Mouse (Mus musculus) heart, adult 2 months (tissue): ENCODE results near the gene Insl6. TPM values are rescaled to one million over a fixed set of nuclear protein-coding genes. Genes with fewer than 3 reads are reported as not detected.

Experiments
- DNase-seq, 2 experiments: peaks; one replicate each; pipeline ENCODE4 v3.0.0; 2021
- H3K27ac ChIP-seq: fragments of 200-600 bp; 2 replicates; pipeline ENCODE4 v1.8.1; 2022
- H3K27me3 ChIP-seq: fragments of 200-500 bp; 2 replicates; pipeline ENCODE4 v1.6.1; 2012; ENCODE audit warnings: mild to moderate bottlenecking, low read length, inconsistent platforms, mixed read lengths; ENCODE audit not compliant: control insufficient read depth, insufficient read depth
- H3K36me3 ChIP-seq: fragments of 200-500 bp; 2 replicates; pipeline ENCODE4 v1.6.1; 2012; ENCODE audit warnings: low read length, inconsistent platforms; ENCODE audit not compliant: control insufficient read depth, insufficient read depth
- H3K4me1 ChIP-seq: fragments of 200-500 bp; 2 replicates; pipeline ENCODE4 v1.6.1; 2011; ENCODE audit warnings: low read length; ENCODE audit not compliant: control insufficient read depth, insufficient read depth
- H3K4me3 ChIP-seq: fragments of 200-600 bp; 2 replicates; pipeline ENCODE4 v1.8.1; 2022
- H3K79me2 ChIP-seq: fragments of 200-500 bp; replicated peaks from 2 replicates; pipeline ENCODE4 v1.6.1; 2012; ENCODE audit warnings: mild to moderate bottlenecking, inconsistent platforms, low read length, moderate library complexity, mixed read lengths; ENCODE audit not compliant: control insufficient read depth, insufficient read depth
- H3K9ac ChIP-seq: fragments of 200-500 bp; 2 replicates; pipeline ENCODE4 v1.6.1; 2012; ENCODE audit warnings: low read depth, mild to moderate bottlenecking, control low read depth, inconsistent platforms, low read length, mixed read lengths
- CTCF ChIP-seq: fragments of 200-600 bp; IDR thresholded peaks from 2 replicates; pipeline ENCODE4 v1.8.1; 2022; ENCODE audit warnings: antibody characterized with exemption, mild to moderate bottlenecking, moderate library complexity
- EP300 ChIP-seq: fragments of 200-500 bp; IDR thresholded peaks from 2 replicates; pipeline ENCODE4 v1.6.1; 2011; ENCODE audit warnings: low read depth, low read length, control low read depth; ENCODE audit not compliant: insufficient read depth
- POLR2A ChIP-seq: fragments of 200-500 bp; IDR thresholded peaks from 2 replicates; pipeline ENCODE4 v1.6.1; 2011; ENCODE audit warnings: mild to moderate bottlenecking, low read depth, low read length, control low read depth; ENCODE audit not compliant: insufficient read depth
- WGBS: fragments of 180-500 bp; shearing (Covaris S2); methylation state at CpG from one replicate; pipeline ENCODE4 v1.1.7; 2018; 5-methylcytosine and 5-hydroxymethylcytosine counted together
- intact Hi-C: fragments of 180-260 bp; cut with DNase I; formaldehyde crosslinking; loops from one replicate; pipeline ENCODE4 v1.15.1; 2025
- polyA plus RNA-seq: library from polyadenylated mRNA; depleted of rRNA; stranded (reverse); fragments of >200 nt; gene quantifications from 2 replicates; pipeline ENCODE4 v1.2.3, GENCODE M21; 2012
- total RNA-seq, 2 experiments: library from RNA; stranded (reverse); gene quantifications; 2 replicates each; pipeline ENCODE4 v1.2.3; 2021

Insl6 gene
- total and polyA plus RNA-seq, 3 experiments = 0.39 to 0.73 TPM; not detected in 1

GRCm38 (mm10) chr19:29350991-29351390 lies 25.8 kb upstream of the Insl6 start:
- TF ChIP-seq CTCF = no peak
- TF ChIP-seq EP300 = no peak
- no peak for TF ChIP-seq POLR2A
- DNase-seq = no peak
- Histone ChIP-seq H3K4me1 (no peaks in the 10 kb centered on the region; the same call in 1 of the 2 replicates), H3K27ac (no peak overlapping the region), H3K79me2 (no peaks in the 10 kb centered on the region), H3K4me3 (no peak overlapping the region), H3K27me3 (no peaks in the 10 kb centered on the region), H3K36me3 (0 out of 2 replicates have a peak, but pooled peaks cover 2% of the 10 kb centered on the region), H3K9ac (no peak overlapping the region)
- intact Hi-C loops = no loop called here
- WGBS = 64% methylated on average over 5 of the region's 5 CpGs

- intact Hi-C loops = no loop called here
- 85% methylated on average over 6 of the region's 6 CpGs for WGBS
Observed at GRCm38 (mm10) chr19:29345636-29346035, 20.5 kb upstream of the Insl6 start.

GRCm38 (mm10) chr19:29344868-29345267 lies 19.7 kb upstream of the Insl6 start:
- H3K79me2 ChIP-seq = no peaks in the 10 kb centered on the region
- no peaks in the 10 kb centered on the region for H3K36me3 ChIP-seq
- no peak for TF ChIP-seq POLR2A
- no peak for TF ChIP-seq EP300
- TF ChIP-seq CTCF = no peak
- no peak overlapping the region for H3K4me3 ChIP-seq
- no peak overlapping the region for H3K27ac ChIP-seq
- H3K9ac ChIP-seq = no peak overlapping the region
- DNase-seq = no peak
- H3K27me3 ChIP-seq = no peaks in the 10 kb centered on the region
- intact Hi-C loops = no loop called here
- no peaks in the 10 kb centered on the region for H3K4me1 ChIP-seq

More at GRCm38 (mm10) chr19:29345636-29346035, 20.5 kb upstream of the Insl6 start:
- Histone ChIP-seq H3K79me2 (no peaks in the 10 kb centered on the region), H3K27ac (no peak overlapping the region), H3K27me3 (no peaks in the 10 kb centered on the region), H3K9ac (no peak overlapping the region), H3K36me3 (no peaks in the 10 kb centered on the region), H3K4me3 (no peak overlapping the region), H3K4me1 (no peaks in the 10 kb centered on the region)
- DNase-seq = no peak
- TF ChIP-seq EP300 = no peak
- no peak for TF ChIP-seq CTCF
- TF ChIP-seq POLR2A = no peak

GRCm38 (mm10) chr19:29342281-29342680 lies 17.1 kb upstream of the Insl6 start:
- Histone ChIP-seq H3K27me3 (no peaks in the 10 kb centered on the region), H3K79me2 (no peaks in the 10 kb centered on the region), H3K36me3 (no peaks in the 10 kb centered on the region), H3K4me3 (no peak overlapping the region), H3K9ac (no peak overlapping the region), H3K27ac (no peak overlapping the region), H3K4me1 (no peaks in the 10 kb centered on the region)
- TF ChIP-seq POLR2A = no peak
- TF ChIP-seq CTCF = no peak
- no peak for TF ChIP-seq EP300
- no peak for DNase-seq
- 78% methylated on average over 6 of the region's 6 CpGs for WGBS
- intact Hi-C loops = no loop called here

GRCm38 (mm10) chr19:29341029-29341428 lies 15.9 kb upstream of the Insl6 start:
- intact Hi-C loops = no loop called here
- no peaks in the 10 kb centered on the region for H3K27me3 ChIP-seq
- no peak overlapping the region for H3K4me3 ChIP-seq
- no peaks in the 10 kb centered on the region for H3K79me2 ChIP-seq
- H3K36me3 ChIP-seq = no peaks in the 10 kb centered on the region
- H3K4me1 ChIP-seq = no peaks in the 10 kb centered on the region
- 75% methylated on average over 4 of the region's 4 CpGs for whole genome bisulfite sequencing
- no peak for TF ChIP-seq CTCF
- TF ChIP-seq POLR2A = no peak
- no peak for TF ChIP-seq EP300
- no peak overlapping the region for H3K27ac ChIP-seq
- H3K9ac ChIP-seq = no peak overlapping the region
- DNase-seq = no peak

- H3K36me3 ChIP-seq = no peaks in the 10 kb centered on the region
- no peak for TF ChIP-seq EP300
- TF ChIP-seq CTCF = peak; percentile 14
- H3K4me3 ChIP-seq = no peak overlapping the region
- H3K9ac ChIP-seq = no peak overlapping the region
- WGBS = 88% methylated on average over 2 of the region's 2 CpGs
- no peaks in the 10 kb centered on the region for H3K4me1 ChIP-seq
- no peaks in the 10 kb centered on the region for H3K27me3 ChIP-seq
- intact Hi-C loops = no loop called here
- no peaks in the 10 kb centered on the region for H3K79me2 ChIP-seq
- no peak overlapping the region for H3K27ac ChIP-seq
- DNase-seq = no peak
Observed at GRCm38 (mm10) chr19:29336624-29337023, 11.5 kb upstream of the Insl6 start.

- TF ChIP-seq POLR2A = no peak
- no peak for TF ChIP-seq CTCF
- TF ChIP-seq EP300 = no peak
- Histone ChIP-seq H3K9ac (no peak within 1 kb of the TSS), H3K27ac (no peak within 1 kb of the TSS), H3K27me3 (no peaks in the 10 kb centered on the region), H3K4me1 (no peaks in the 10 kb centered on the region), H3K4me3 (peak within 1 kb of the TSS; percentile 38), H3K36me3 (no peaks in the 10 kb centered on the region), H3K79me2 (no peaks in the 10 kb centered on the region)
- 3% methylated on average over 23 of the region's 23 CpGs for WGBS
- intact Hi-C loops = no loop called here
- DNase-seq = peak in 1 of 2 experiments; percentile 36
Observed at GRCm38 (mm10) chr19:29334068-29334745, 9.1 kb upstream of the Insl6 start, which contains the start of gene Rln1. Rln1 (minus strand) TSS chr19:29334670.
